Mouse (Mus musculus): ENCODE data around the gene Spire2. TPM values are rescaled to one million over a fixed set of nuclear protein-coding genes. Genes with fewer than 3 reads are reported as not detected.

The Spire2 gene
- total and polyA plus RNA-seq, 3 experiments, result 0.12 to 0.33 TPM; not detected in 1

- 0 out of 2 replicates have a peak, but pooled peaks have one; percentile 22 for ATAC-seq (ENCODE audit: extremely low read depth, insufficient number of reproducible peaks, low FRiP score, poor library complexity, severe bottlenecking)
- peaks cover 10% of the 10 kb centered on the region; the same call in 1 of the 2 replicates for H3K27me3 ChIP-seq (ENCODE audit: insufficient read depth, low read length)
- H3K4me3 ChIP-seq (ENCODE audit: low read depth, low read length), result peak overlapping the region; percentile 78
- no peak for DNase-seq (ENCODE audit: low spot score)
- peaks cover 8% of the 10 kb centered on the region for H3K4me1 ChIP-seq (ENCODE audit: insufficient read depth, low read depth, low read length)
- peaks cover 25% of the 10 kb centered on the region for H3K36me3 ChIP-seq (replicated peaks)
- TF ChIP-seq POLR2AphosphoS5 (IDR thresholded peaks at IDR 0.05; ENCODE audit: insufficient replicate concordance, low read depth, low read length), result no peak
- TF ChIP-seq GATA2 (IDR thresholded peaks at IDR 0.05; ENCODE audit: borderline replicate concordance, low read depth, low read length), result no peak
- TF ChIP-seq TAL1 (conservative IDR thresholded peaks at IDR 0.05; ENCODE audit: low read depth, low read length), result no peak
- TF ChIP-seq CTCF (IDR thresholded peaks at IDR 0.05; ENCODE audit: low read depth, low read length), result no peak
- TF ChIP-seq GATA1 (IDR thresholded peaks at IDR 0.05; ENCODE audit: borderline replicate concordance, low read length), result no peak
- H3K9me3 ChIP-seq (replicated peaks), result no peaks in the 10 kb centered on the region
Measured at GRCm38 (mm10) chr8:123317781-123318466, 14.6 kb upstream of the Spire2 start.

DNA sequence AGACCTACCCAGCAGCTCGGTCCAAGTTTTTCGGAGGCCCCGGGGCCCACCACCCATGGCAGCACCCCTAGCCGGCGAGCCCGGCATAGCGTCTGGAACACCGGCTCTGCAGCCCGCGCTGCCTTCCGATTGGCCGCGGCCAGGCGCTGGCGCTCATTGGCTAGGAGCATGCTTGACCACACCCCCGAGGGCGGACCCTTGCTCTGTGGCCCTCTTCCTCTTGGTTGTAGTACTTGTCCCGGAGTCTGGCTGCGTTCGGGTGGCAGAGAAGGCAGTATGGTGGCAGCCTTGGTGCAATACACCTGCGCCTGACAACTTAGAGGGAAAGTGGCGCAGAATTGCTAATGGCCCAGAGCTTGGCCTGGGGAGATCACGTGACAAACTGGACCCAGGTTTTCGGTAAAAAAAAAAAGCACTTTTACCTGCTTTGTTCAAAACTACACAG is 14.0 kb upstream of the Spire2 start, which contains the start of gene Fanca:
Gene Fanca, minus strand, starts transcription at position 110 of the 445 bp plus-strand sequence.
- ATAC-seq (ENCODE audit: extremely low read depth, insufficient number of reproducible peaks, low FRiP score, poor library complexity, severe bottlenecking) (peak; percentile 95), DNase-seq (ENCODE audit: low spot score) (peak; percentile 98)
- Histone ChIP-seq H3K36me3 (replicated peaks) (peaks cover 19% of the 10 kb centered on the region), H3K27me3 (ENCODE audit: insufficient read depth, low read length) (peaks cover 10% of the 10 kb centered on the region; the same call in 1 of the 2 replicates), H3K4me3 (ENCODE audit: low read depth, low read length) (peak within 1 kb of the TSS; percentile 78), H3K9me3 (replicated peaks) (no peaks in the 10 kb centered on the region), H3K4me1 (ENCODE audit: insufficient read depth, low read depth, low read length) (peaks cover 8% of the 10 kb centered on the region)
- TF ChIP-seq GATA2 (IDR thresholded peaks at IDR 0.05; ENCODE audit: borderline replicate concordance, low read depth, low read length) (no peak), CTCF (IDR thresholded peaks at IDR 0.05; ENCODE audit: low read depth, low read length) (no peak), POLR2AphosphoS5 (IDR thresholded peaks at IDR 0.05; ENCODE audit: insufficient replicate concordance, low read depth, low read length) (no peak), GATA1 (IDR thresholded peaks at IDR 0.05; ENCODE audit: borderline replicate concordance, low read length) (no peak), TAL1 (conservative IDR thresholded peaks at IDR 0.05; ENCODE audit: low read depth, low read length) (no peak)

GRCm38 (mm10) chr8:123319522-123320164 is 12.9 kb upstream of the Spire2 start:
- ATAC-seq (ENCODE audit: extremely low read depth, insufficient number of reproducible peaks, low FRiP score, poor library complexity, severe bottlenecking) (no peak), DNase-seq (ENCODE audit: low spot score) (no peak)
- Histone ChIP-seq H3K4me3 (ENCODE audit: low read depth, low read length) (no peak overlapping the region; the same call in 1 of the 2 replicates), H3K27me3 (ENCODE audit: insufficient read depth, low read length) (peaks cover 10% of the 10 kb centered on the region; the same call in 1 of the 2 replicates), H3K36me3 (replicated peaks) (peaks cover 10% of the 10 kb centered on the region), H3K9me3 (replicated peaks) (no peaks in the 10 kb centered on the region), H3K4me1 (ENCODE audit: insufficient read depth, low read depth, low read length) (peaks cover 8% of the 10 kb centered on the region)
- TF ChIP-seq POLR2AphosphoS5 (IDR thresholded peaks at IDR 0.05; ENCODE audit: insufficient replicate concordance, low read depth, low read length) (no peak), TAL1 (conservative IDR thresholded peaks at IDR 0.05; ENCODE audit: low read depth, low read length) (no peak), GATA1 (IDR thresholded peaks at IDR 0.05; ENCODE audit: borderline replicate concordance, low read length) (no peak), GATA2 (IDR thresholded peaks at IDR 0.05; ENCODE audit: borderline replicate concordance, low read depth, low read length) (no peak), CTCF (IDR thresholded peaks at IDR 0.05; ENCODE audit: low read depth, low read length) (no peak)

DNA sequence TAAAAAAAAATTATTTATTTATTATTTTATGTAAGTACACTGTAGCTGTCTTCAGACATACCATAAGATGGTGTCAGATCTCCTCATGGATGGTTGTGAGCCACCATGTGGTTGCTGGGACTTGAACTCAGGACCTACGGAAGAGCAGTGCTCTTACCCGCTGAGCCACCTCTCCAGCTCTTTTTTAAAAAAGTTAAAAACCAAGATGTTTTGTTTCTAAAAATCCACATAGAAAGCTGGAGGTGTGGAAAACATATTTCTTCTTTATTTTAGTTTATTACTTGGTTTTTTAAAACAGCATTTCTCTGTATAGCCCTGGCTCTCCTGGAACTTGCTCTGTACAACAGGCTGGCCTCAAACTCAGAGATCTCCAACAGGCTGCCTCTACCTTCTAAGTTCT is 4.0 kb upstream of the Spire2 start:
- no peaks in the 10 kb centered on the region for H3K36me3 ChIP-seq (replicated peaks)
- ATAC-seq (ENCODE audit: extremely low read depth, insufficient number of reproducible peaks, low FRiP score, poor library complexity, severe bottlenecking) (no peak), DNase-seq (ENCODE audit: low spot score) (no peak)
- TF ChIP-seq GATA2 (IDR thresholded peaks at IDR 0.05; ENCODE audit: borderline replicate concordance, low read depth, low read length), result no peak
- no peak for TF ChIP-seq GATA1 (IDR thresholded peaks at IDR 0.05; ENCODE audit: borderline replicate concordance, low read length)
- TF ChIP-seq POLR2AphosphoS5 (IDR thresholded peaks at IDR 0.05; ENCODE audit: insufficient replicate concordance, low read depth, low read length), result no peak
- no peak for TF ChIP-seq CTCF (IDR thresholded peaks at IDR 0.05; ENCODE audit: low read depth, low read length)
- no peak for TF ChIP-seq TAL1 (conservative IDR thresholded peaks at IDR 0.05; ENCODE audit: low read depth, low read length)
- H3K27me3 ChIP-seq (ENCODE audit: insufficient read depth, low read length), result peaks cover 38% of the 10 kb centered on the region
- H3K4me1 ChIP-seq (ENCODE audit: insufficient read depth, low read depth, low read length), result peaks cover 21% of the 10 kb centered on the region
- H3K9me3 ChIP-seq (replicated peaks), result no peaks in the 10 kb centered on the region
- no peak overlapping the region for H3K4me3 ChIP-seq (ENCODE audit: low read depth, low read length)

GRCm38 (mm10) chr8:123329350-123329749 is 3.2 kb upstream of the Spire2 start:
- no peaks in the 10 kb centered on the region for H3K9me3 ChIP-seq (replicated peaks)
- DNase-seq (ENCODE audit: low spot score) (no peak), ATAC-seq (ENCODE audit: extremely low read depth, insufficient number of reproducible peaks, low FRiP score, poor library complexity, severe bottlenecking) (no peak)
- H3K4me1 ChIP-seq (ENCODE audit: insufficient read depth, low read depth, low read length), result peaks cover 21% of the 10 kb centered on the region
- TF ChIP-seq TAL1 (conservative IDR thresholded peaks at IDR 0.05; ENCODE audit: low read depth, low read length) (no peak), GATA2 (IDR thresholded peaks at IDR 0.05; ENCODE audit: borderline replicate concordance, low read depth, low read length) (no peak)
- H3K27me3 ChIP-seq (ENCODE audit: insufficient read depth, low read length), result peaks cover 46% of the 10 kb centered on the region
- H3K36me3 ChIP-seq (replicated peaks), result no peaks in the 10 kb centered on the region
- H3K4me3 ChIP-seq (ENCODE audit: low read depth, low read length), result no peak overlapping the region

DNA sequence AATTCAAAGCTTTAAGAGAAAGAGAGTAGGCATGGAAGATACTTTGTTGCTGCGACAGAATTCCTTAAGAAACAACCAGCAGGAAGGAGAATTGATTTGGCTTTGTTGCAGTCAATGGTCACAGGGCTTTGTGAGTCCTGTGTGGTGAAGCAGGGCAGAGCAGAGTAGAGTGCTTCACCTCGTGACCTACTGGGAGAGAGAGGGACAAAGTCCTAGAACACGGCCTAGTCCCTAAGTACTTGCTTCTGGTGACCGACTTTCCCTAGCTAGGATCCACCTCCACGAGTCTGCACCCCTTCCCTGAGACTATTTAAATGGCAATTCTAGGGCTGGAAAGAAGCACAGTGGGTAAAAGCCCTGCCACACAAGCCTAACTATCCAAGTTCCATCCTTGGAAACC is 2.6 kb upstream of the Spire2 start:
- no peaks in the 10 kb centered on the region for H3K9me3 ChIP-seq (replicated peaks)
- DNase-seq (ENCODE audit: low spot score) (no peak), ATAC-seq (ENCODE audit: extremely low read depth, insufficient number of reproducible peaks, low FRiP score, poor library complexity, severe bottlenecking) (no peak)
- peaks cover 50% of the 10 kb centered on the region for H3K27me3 ChIP-seq (ENCODE audit: insufficient read depth, low read length)
- TF ChIP-seq POLR2AphosphoS5 (IDR thresholded peaks at IDR 0.05; ENCODE audit: insufficient replicate concordance, low read depth, low read length) (no peak), GATA2 (IDR thresholded peaks at IDR 0.05; ENCODE audit: borderline replicate concordance, low read depth, low read length) (no peak), CTCF (IDR thresholded peaks at IDR 0.05; ENCODE audit: low read depth, low read length) (no peak), TAL1 (conservative IDR thresholded peaks at IDR 0.05; ENCODE audit: low read depth, low read length) (no peak), GATA1 (IDR thresholded peaks at IDR 0.05; ENCODE audit: borderline replicate concordance, low read length) (no peak)
- no peaks in the 10 kb centered on the region for H3K36me3 ChIP-seq (replicated peaks)
- no peak overlapping the region for H3K4me3 ChIP-seq (ENCODE audit: low read depth, low read length)
- H3K4me1 ChIP-seq (ENCODE audit: insufficient read depth, low read depth, low read length), result peaks cover 21% of the 10 kb centered on the region
